ENCODE assay signal across 8 mouse cellular contexts in the genomic region with DNA sequence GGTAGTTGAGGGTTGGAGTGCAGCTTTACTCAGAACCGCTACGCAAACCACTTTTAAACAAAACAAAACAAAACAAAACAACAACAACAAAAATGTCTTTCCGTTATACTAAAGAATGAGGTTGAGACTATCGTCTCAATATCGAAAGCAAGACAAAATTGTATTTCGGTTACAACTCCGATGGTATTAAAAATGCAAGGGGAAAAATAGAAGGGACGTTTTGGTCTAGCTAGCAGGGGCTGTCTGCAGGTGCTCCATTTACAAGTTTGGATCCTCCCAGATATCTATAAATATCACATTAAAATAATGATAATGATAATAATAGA. TPM values are rescaled to one million over a fixed set of nuclear protein-coding genes. Genes with fewer than 3 reads are reported as not detected.
A peak's percentile ranks its signal among the peaks of the same experiment; 100 is the strongest.
DNase-seq lines count a peak whose midpoint lies in the region; ATAC-seq lines count a peak whose summit lies in the region.

A gene (minus strand): TSS at position 27 of the 326 bp plus-strand sequence.

- H3K9ac ChIP-seq in heart, embryonic 12.5 days, result peak within 1 kb of the TSS; percentile 79
- H3K9ac ChIP-seq in liver, embryonic 15.5 days, result peak within 1 kb of the TSS; percentile 43

- no peak for DNase-seq in heart, adult 8-10 months (ENCODE audit: low spot score)
- DNase-seq in gonadal fat pad, adult 2 months (ENCODE audit: low read depth), result no peak
- DNase-seq in left cerebral cortex, postnatal 10 days (ENCODE audit: extremely low spot score in 1 of 2, low spot score in 2 of 2), result no peak
- no peak for DNase-seq in spleen, postnatal 10 days (ENCODE audit: low spot score in 2 of 2)
- DNase-seq in right cerebral cortex, postnatal 25 days, result no peak

- peak within 1 kb of the TSS; percentile 88 for H3K27ac ChIP-seq in heart, embryonic 12.5 days (ENCODE audit: poor library complexity, severe bottlenecking)
- H3K27ac ChIP-seq in liver, embryonic 15.5 days (replicated peaks), result peak within 1 kb of the TSS; percentile 64

- peaks cover 11% of the 10 kb centered on the region for H3K4me1 ChIP-seq in heart, embryonic 12.5 days (replicated peaks)
- H3K4me1 ChIP-seq in liver, embryonic 15.5 days (replicated peaks), result peaks cover 12% of the 10 kb centered on the region

- no peaks in the 10 kb centered on the region for H3K27me3 ChIP-seq in heart, embryonic 12.5 days (replicated peaks)
- H3K27me3 ChIP-seq in liver, embryonic 15.5 days, result no peaks in the 10 kb centered on the region

- H3K9me3 ChIP-seq in heart, embryonic 12.5 days (replicated peaks), result peaks cover under 1% of the 10 kb centered on the region; the same call in 1 of the 2 replicates
- no peaks in the 10 kb centered on the region for H3K9me3 ChIP-seq in liver, embryonic 15.5 days (replicated peaks)

- no peak for ATAC-seq in heart, embryonic 12.5 days (ENCODE audit: insufficient number of reproducible peaks, low FRiP score)
- peak; percentile 3 for ATAC-seq in activated CD4-positive, CD25-positive, alpha-beta regulatory T cell, adult 4 months
- ATAC-seq in liver, embryonic 15.5 days (ENCODE audit: insufficient read depth), result no peak

- peak within 1 kb of the TSS; percentile 70 for H3K4me2 ChIP-seq in heart, embryonic 12.5 days
- H3K4me2 ChIP-seq in liver, embryonic 15.5 days, result peak within 1 kb of the TSS; percentile 75

- 35% methylated on average over 8 of the region's 8 CpGs for WGBS in heart, embryonic 12.5 days
- 19% methylated on average over 8 of the region's 8 CpGs for WGBS in liver, embryonic 15.5 days (ENCODE audit: insufficient replicate concordance)

- intact Hi-C loops in left cerebral cortex, postnatal 10 days (cut with DNase I), result no loop called here

- H3K36me3 ChIP-seq in heart, embryonic 12.5 days, result no peaks in the 10 kb centered on the region
- H3K36me3 ChIP-seq in liver, embryonic 15.5 days (replicated peaks), result no peaks in the 10 kb centered on the region

- H3K4me3 ChIP-seq in heart, embryonic 12.5 days, result peak within 1 kb of the TSS; percentile 65
- peak within 1 kb of the TSS; percentile 58 for H3K4me3 ChIP-seq in liver, embryonic 15.5 days (replicated peaks)

RNA-seq across cellular contexts. Expression of the gene that starts here (rescaled TPM):
- 50.0 and 55.5 TPM in 2 replicates for polyA plus RNA-seq in heart, embryonic 12.5 days (2016; fragmentation: Nextera tagmentation; extraction: Ambion mirVana)
- 1 to 10 TPM; 1.9 to 6.4 (median 3.0) TPM for total RNA-seq in heart, adult 8-10 months (2022)
- polyA plus RNA-seq in activated CD4-positive, CD25-positive, alpha-beta regulatory T cell, adult 4 months (2017; shearing (Covaris generic)), result 100 to 1,000 TPM in 1 of 2 experiments, 10 to 100 TPM in 1; 95.4 to 102 TPM
- polyA plus RNA-seq in gonadal fat pad, adult 2 months (2012; rRNA removed), result 181 and 333 TPM in 2 replicates
- polyA plus RNA-seq in liver, embryonic 15.5 days (2015; fragmentation: Nextera tagmentation; extraction: Ambion mirVana), result 5.8 and 6.0 TPM in 2 replicates
- total RNA-seq in left cerebral cortex, postnatal 10 days (2021), result 1 to 10 TPM; 2.1 to 3.0 TPM
